Mouse (Mus musculus): ENCODE measurements around the gene Nxnl2. TPM values are rescaled to one million over a fixed set of nuclear protein-coding genes. Genes with fewer than 3 reads are reported as not detected.

Nxnl2 gene
- polyA plus RNA-seq, 1 experiment from 2014 or later: 5.8 TPM

- H3K9ac ChIP-seq: no peak overlapping the region
- no peak overlapping the region for H3K4me3 ChIP-seq
- H3K9me3 ChIP-seq: no peaks in the 10 kb centered on the region
- H3K27ac ChIP-seq: peak overlapping the region; percentile 8; the same call in 1 of the 2 replicates
- WGBS: 46% methylated on average over 18 of the region's 18 CpGs
- H3K4me1 ChIP-seq: peaks cover 22% of the 10 kb centered on the region
- 0 out of 2 replicates have a peak, but pooled peaks have one; percentile 67 for ATAC-seq (ENCODE audit: insufficient number of reproducible peaks, insufficient read depth, low FRiP score, low TSS enrichment, low read depth)
- no peaks in the 10 kb centered on the region for H3K27me3 ChIP-seq
- H3K4me2 ChIP-seq: no peak overlapping the region
- no peaks in the 10 kb centered on the region for H3K36me3 ChIP-seq
Observed at GRCm38 (mm10) chr13:51208378-51209100, 37.7 kb downstream of the Nxnl2 start.

GRCm38 (mm10) chr13:51210639-51211038, 39.8 kb downstream of the Nxnl2 start:
- Histone ChIP-seq H3K36me3 (no peaks in the 10 kb centered on the region), H3K4me2 (no peak overlapping the region), H3K27me3 (no peaks in the 10 kb centered on the region), H3K27ac (no peak overlapping the region), H3K4me3 (no peak overlapping the region), H3K4me1 (peaks cover 18% of the 10 kb centered on the region), H3K9ac (no peak overlapping the region), H3K9me3 (no peaks in the 10 kb centered on the region)
- no peak for ATAC-seq (ENCODE audit: insufficient number of reproducible peaks, insufficient read depth, low FRiP score, low TSS enrichment, low read depth)
- 80% methylated on average over 5 of the region's 5 CpGs for WGBS

- H3K36me3 ChIP-seq: no peaks in the 10 kb centered on the region
- 25% methylated on average over 2 of the region's 2 CpGs for WGBS
- no peaks in the 10 kb centered on the region for H3K9me3 ChIP-seq
- H3K9ac ChIP-seq: no peak overlapping the region
- H3K4me3 ChIP-seq: no peak overlapping the region
- peaks cover 17% of the 10 kb centered on the region for H3K4me1 ChIP-seq
- peak overlapping the region; percentile 74 for H3K27ac ChIP-seq
- no peak for ATAC-seq (ENCODE audit: insufficient number of reproducible peaks, insufficient read depth, low FRiP score, low TSS enrichment, low read depth)
- H3K4me2 ChIP-seq: no peak overlapping the region
- H3K27me3 ChIP-seq: no peaks in the 10 kb centered on the region
Observed at GRCm38 (mm10) chr13:51214746-51215145, 43.9 kb downstream of the Nxnl2 start.

GRCm38 (mm10) chr13:51220897-51221296, 50.1 kb downstream of the Nxnl2 start:
- no peaks in the 10 kb centered on the region for H3K9me3 ChIP-seq
- peak overlapping the region; percentile 14; the same call in 1 of the 2 replicates for H3K4me2 ChIP-seq
- peak overlapping the region; percentile 95 for H3K27ac ChIP-seq
- H3K9ac ChIP-seq: no peak overlapping the region
- peaks cover 46% of the 10 kb centered on the region for H3K4me1 ChIP-seq
- 38% methylated on average over 4 of the region's 4 CpGs for WGBS
- ATAC-seq (ENCODE audit: insufficient number of reproducible peaks, insufficient read depth, low FRiP score, low TSS enrichment, low read depth): no peak
- no peak overlapping the region for H3K4me3 ChIP-seq
- H3K27me3 ChIP-seq: no peaks in the 10 kb centered on the region
- H3K36me3 ChIP-seq: no peaks in the 10 kb centered on the region

GRCm38 (mm10) chr13:51221425-51222160, 50.8 kb downstream of the Nxnl2 start:
- Histone ChIP-seq H3K27ac (peak overlapping the region; percentile 95), H3K9me3 (no peaks in the 10 kb centered on the region), H3K36me3 (no peaks in the 10 kb centered on the region), H3K4me2 (peak overlapping the region; percentile 26), H3K9ac (peak overlapping the region; percentile 40), H3K4me1 (peaks cover 46% of the 10 kb centered on the region), H3K27me3 (no peaks in the 10 kb centered on the region), H3K4me3 (no peak overlapping the region)
- 33% methylated on average over 12 of the region's 12 CpGs for WGBS
- 0 out of 2 replicates have a peak, but pooled peaks have one; percentile 34 for ATAC-seq (ENCODE audit: insufficient number of reproducible peaks, insufficient read depth, low FRiP score, low TSS enrichment, low read depth)

Small RNA genes lying within 50 kb of the gene (microRNA-seq; reads per million reads assigned to microRNA genes)
- gene Gm44341: not detected

Other genes starting within 250 kb of the Nxnl2 start
- gene Spin1, start 70.1 kb upstream of the Nxnl2 start, polyA plus RNA-seq (2015; fragmentation: Nextera tagmentation; extraction: Ambion mirVana): 116 and 128 TPM in 2 replicates
- gene S1pr3, start 237.6 kb downstream of the Nxnl2 start, polyA plus RNA-seq (2015; fragmentation: Nextera tagmentation; extraction: Ambion mirVana): 147 and 152 TPM in 2 replicates